Mouse (Mus musculus) urinary bladder, postnatal 14 days (tissue): ENCODE results near the gene Meis2.

Source experiments
- DNase-seq: peaks from one replicate; pipeline ENCODE4 v3.0.0; 2021; ENCODE audit warnings: low spot score

Gene Meis2

GRCm38 (mm10) chr2:115948630-115949426 lies 116.8 kb downstream of the Meis2 start:
- DNase-seq, result no peak

- no peak for DNase-seq
Observed at GRCm38 (mm10) chr2:115947714-115948226, 117.9 kb downstream of the Meis2 start.

DNA sequence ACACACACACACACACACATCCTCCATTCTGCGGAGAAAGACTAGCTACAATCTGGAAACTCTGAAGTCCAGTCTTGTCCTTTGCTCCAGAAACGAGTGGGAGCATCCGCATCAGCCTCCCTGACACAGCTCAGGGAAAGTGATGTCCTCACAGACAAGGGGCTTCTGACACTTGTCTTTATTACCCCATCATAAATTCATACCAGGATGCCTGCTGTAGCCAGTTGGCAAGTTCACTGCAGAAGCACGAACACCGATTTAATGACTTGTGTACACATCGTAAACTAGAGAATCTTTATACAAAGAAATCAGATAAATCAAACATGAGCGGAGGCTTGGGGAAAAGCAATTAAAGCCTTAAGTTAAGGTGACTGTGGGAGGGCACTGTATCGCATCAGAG lies 122.6 kb downstream of the Meis2 start:
- no peak for DNase-seq

- DNase-seq, result no peak
Observed at GRCm38 (mm10) chr2:115939849-115940248, 125.8 kb downstream of the Meis2 start.

GRCm38 (mm10) chr2:115938926-115939563 lies 126.6 kb downstream of the Meis2 start:
- DNase-seq, result peak; percentile 36

- DNase-seq, result no peak
Observed at GRCm38 (mm10) chr2:115938296-115938695, 127.3 kb downstream of the Meis2 start.

DNA sequence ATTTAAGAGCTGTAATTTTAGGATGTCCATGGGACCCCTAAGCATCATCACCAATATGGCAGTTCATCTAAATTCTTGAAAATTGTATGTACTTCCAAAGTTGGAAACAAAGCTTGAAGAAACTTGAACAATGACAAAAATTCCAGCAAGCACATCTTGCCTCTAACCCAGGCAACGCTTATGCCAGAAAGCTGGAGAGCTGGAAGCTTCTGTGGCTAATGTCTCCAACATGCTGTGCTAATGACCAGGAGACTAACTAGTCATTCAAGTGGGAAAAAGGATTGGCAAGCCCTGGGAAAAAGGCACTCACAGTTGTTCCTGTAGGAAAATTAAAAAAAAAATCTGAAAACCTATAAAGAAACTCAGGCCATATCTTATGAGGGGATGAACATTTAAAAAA lies 127.7 kb downstream of the Meis2 start:
- DNase-seq, result no peak

- no peak for DNase-seq
Observed at GRCm38 (mm10) chr2:115936786-115937185, 128.9 kb downstream of the Meis2 start.

DNA sequence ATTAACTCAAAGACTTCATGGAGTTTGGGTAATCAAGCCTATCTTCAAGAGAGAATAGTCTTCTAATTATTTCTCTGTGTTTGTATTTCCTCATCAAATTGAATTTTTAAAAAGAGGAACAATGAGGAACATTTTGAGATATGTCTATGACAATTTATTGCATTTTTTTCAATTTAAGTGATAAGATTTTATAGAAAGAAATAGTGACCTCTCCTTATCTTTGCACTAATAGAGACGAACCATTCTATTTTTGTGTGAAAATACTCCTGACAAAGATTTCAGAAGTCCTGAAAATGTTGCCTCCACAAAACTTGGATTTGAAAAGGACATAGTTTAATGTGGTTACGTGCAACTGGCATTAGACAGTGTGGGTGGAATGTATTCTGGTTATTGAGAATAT lies 131.3 kb downstream of the Meis2 start:
- DNase-seq, result no peak

- DNase-seq, result no peak
Observed at GRCm38 (mm10) chr2:115933259-115933658, 132.4 kb downstream of the Meis2 start.

DNA sequence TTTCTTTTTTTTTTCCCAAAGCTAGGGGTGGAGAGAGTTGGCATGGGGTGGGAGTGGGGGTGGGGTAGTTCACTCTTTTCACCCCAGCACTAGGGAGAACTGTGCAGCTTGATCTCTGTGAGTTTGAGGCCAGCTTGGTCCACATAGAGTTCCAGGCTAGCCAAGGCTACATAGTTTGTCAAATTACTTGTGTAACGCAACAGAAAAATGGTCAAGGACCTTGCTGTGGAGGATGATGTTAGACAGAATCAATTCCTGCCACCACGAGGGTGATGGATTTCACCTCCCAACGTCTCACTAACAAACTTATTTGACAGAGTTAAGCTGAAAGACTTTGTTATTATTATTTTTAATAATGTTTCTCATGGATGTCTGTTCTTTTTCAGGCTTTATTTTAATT lies 139.9 kb downstream of the Meis2 start:
- DNase-seq, result no peak

GRCm38 (mm10) chr2:115924472-115924871 lies 141.2 kb downstream of the Meis2 start:
- no peak for DNase-seq

GRCm38 (mm10) chr2:115923247-115923646 lies 142.4 kb downstream of the Meis2 start:
- no peak for DNase-seq

- DNase-seq, result no peak
Observed at GRCm38 (mm10) chr2:115921687-115922086, 144.0 kb downstream of the Meis2 start.

GRCm38 (mm10) chr2:115920336-115920951 lies 145.2 kb downstream of the Meis2 start:
- no peak for DNase-seq

DNA sequence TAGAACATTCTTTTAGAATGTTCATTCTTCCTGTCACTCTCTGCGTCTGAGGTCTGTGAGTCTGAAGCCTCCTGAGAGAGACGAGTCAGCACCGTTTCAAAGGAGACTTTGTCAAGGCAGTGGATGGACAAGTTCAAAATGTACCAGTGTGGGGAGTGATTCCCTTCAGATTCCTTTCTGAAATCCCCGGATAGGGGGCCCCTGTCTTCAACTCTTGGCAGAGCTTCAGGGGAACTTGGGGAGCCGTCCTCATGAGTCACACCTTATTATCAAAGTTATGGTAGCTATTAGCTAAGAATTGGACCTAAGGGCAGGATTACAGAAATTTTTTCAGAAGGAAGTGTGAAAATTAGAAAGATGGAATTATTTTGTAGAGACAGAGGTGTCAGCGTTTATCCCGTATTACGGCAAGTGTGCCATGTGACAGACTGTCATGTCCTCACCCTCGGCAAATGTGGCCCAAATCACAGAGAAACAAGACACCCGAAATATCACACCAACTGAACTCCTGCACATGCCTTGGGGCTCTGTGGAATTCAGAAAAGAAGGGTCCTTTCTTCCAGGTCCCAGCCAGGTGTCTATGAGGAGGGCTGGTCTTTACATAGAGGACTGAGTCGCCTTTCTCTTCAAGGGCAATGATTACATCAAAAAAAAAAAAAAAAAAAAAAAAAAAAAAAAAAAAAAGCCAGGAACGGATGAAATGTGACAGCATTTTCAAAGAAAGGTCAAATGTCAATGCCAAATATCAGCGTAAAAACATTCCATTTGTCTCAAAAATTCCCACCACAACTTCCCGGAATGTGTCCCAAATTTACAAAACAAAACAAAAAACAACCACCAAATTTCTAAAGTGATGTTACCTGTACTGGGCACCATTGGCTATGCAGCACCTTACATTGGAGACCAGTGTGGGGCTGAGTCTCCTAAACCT lies 146.2 kb downstream of the Meis2 start:
- DNase-seq, result no peak

GRCm38 (mm10) chr2:115918561-115918960 lies 147.1 kb downstream of the Meis2 start:
- no peak for DNase-seq

GRCm38 (mm10) chr2:115914539-115914938 lies 151.1 kb downstream of the Meis2 start:
- no peak for DNase-seq

GRCm38 (mm10) chr2:115912948-115913529 lies 152.6 kb downstream of the Meis2 start:
- DNase-seq, result no peak

GRCm38 (mm10) chr2:115911913-115912642 lies 153.6 kb downstream of the Meis2 start:
- no peak for DNase-seq

DNA sequence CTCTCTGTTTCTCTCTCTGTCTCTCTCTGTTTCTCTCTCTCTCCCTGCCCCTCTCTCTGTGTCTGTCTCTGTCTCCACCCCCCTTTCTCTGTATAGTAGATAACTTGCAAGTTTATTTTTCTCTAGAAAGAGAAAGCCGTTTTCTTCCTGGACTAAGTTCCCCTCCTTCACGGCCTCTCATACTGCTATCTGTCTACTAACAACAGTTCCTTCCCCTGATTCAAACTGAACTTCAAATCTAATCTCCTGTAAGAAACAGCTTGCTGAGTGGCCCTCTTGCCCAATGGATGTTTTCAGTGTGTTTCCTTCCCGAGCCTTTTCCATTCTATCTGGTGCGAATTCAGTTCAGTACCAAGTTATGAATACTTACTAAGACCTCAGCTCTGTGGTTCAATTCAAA lies 155.4 kb downstream of the Meis2 start:
- no peak for DNase-seq
